Comparison of ENCODE assay signal across 13 mouse cellular contexts in the genomic region with DNA sequence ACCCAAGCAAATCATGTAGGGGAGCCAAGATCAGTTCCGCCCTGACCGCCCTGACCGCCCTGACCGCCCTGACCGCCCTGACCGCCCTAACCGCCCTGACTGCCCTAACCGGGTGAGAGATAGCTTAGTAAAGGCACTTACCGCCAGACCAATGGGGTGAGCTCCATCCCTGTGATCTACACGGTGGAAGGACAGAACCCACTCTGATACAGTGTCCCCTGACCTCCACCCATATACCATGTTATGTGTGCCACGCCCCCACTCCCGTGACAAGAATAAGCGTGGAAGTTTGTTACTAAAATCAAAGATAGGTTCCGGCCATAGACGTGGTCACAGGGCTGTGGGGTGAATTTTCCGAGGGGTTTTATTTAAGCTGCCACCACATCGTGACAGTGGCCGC.
"Had no signal": no experiment of that assay in that cellular context is flagged by ENCODE, and none has a peak within 500 bp of the region (broad histone marks: within the 10 kb centered on the region; RNA-seq: fewer than 3 reads in every experiment).

No protein-coding gene starts in this region.

- DNase-seq: kidney, adult 18-20 months; kidney, postnatal 10 days; kidney, postnatal 4 days; lung, adult 18-20 months; right cerebral cortex, adult 18-20 months; right cerebral cortex, postnatal 25 days; thymus, adult 18-20 months; thymus, postnatal 14 days had no signal

- H3K27me3 ChIP-seq: limb, embryonic 13.5 days; neural tube, embryonic 15.5 days had no signal

- H3K9me3 ChIP-seq: limb, embryonic 13.5 days; neural tube, embryonic 15.5 days had no signal

- H3K9ac ChIP-seq: limb, embryonic 13.5 days; liver, embryonic 14.5 days; neural tube, embryonic 15.5 days had no signal

- H3K27ac ChIP-seq: layer of hippocampus, adult 2 months; limb, embryonic 13.5 days; liver, embryonic 14.5 days; neural tube, embryonic 15.5 days had no signal

- H3K4me2 ChIP-seq: limb, embryonic 13.5 days; neural tube, embryonic 15.5 days had no signal

- H3K4me1 ChIP-seq: limb, embryonic 13.5 days had no signal

- H3K4me3 ChIP-seq: layer of hippocampus, adult 2 months; limb, embryonic 13.5 days; myocyte; neural tube, embryonic 15.5 days had no signal

- H3K36me3 ChIP-seq: limb, embryonic 13.5 days; neural tube, embryonic 15.5 days had no signal
